Mouse (Mus musculus): ENCODE results near the gene Dennd1b.

DNA sequence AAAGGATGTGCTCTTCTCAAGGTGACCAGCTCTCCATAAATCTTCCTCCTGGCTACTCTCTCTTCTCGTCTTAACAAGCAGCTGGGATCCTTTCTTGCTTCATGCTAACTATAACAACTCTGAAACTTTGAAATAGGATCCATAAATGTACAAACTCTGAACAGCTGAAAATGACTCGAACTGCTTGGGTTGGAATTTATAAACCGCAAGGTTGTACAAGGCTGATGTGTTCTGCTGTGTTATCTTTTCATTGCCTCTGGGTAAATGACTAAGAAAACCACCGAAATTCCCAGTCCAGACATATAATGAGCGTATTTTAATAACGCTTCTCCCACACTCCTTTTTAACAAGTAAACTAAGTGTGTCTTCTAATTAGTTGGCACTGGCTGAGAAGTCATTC lies 27.1 kb upstream of the Dennd1b start:
- TF ChIP-seq MYC (IDR thresholded peaks at IDR 0.05; ENCODE audit: low read depth, low read length), result no peak
- TF ChIP-seq CTCF (conservative IDR thresholded peaks at IDR 0.05 in 1 of 2, IDR thresholded peaks at IDR 0.05 in 1 of 2; ENCODE audit: low read depth in 2 of 2, low read length in 2 of 2), result no peak
- TF ChIP-seq POLR2A (IDR thresholded peaks at IDR 0.05; ENCODE audit: low read depth, low read length), result no peak
- TF ChIP-seq JUN (IDR thresholded peaks at IDR 0.05; ENCODE audit: insufficient read depth, low read depth, low read length), result no peak
- no peak for TF ChIP-seq PAX5 (IDR thresholded peaks at IDR 0.05; ENCODE audit: low read length)
- TF ChIP-seq SMC3 (IDR thresholded peaks at IDR 0.05; ENCODE audit: low read depth, low read length), result no peak
- no peak for TF ChIP-seq MEF2A (IDR thresholded peaks at IDR 0.05; ENCODE audit: borderline replicate concordance, low read depth, low read length)
- no peak for TF ChIP-seq NELFE (IDR thresholded peaks at IDR 0.05; ENCODE audit: low read depth, low read length)
- TF ChIP-seq HCFC1 (IDR thresholded peaks at IDR 0.05; ENCODE audit: low read depth, low read length), result no peak
- no peak for TF ChIP-seq EP300 (IDR thresholded peaks at IDR 0.05; ENCODE audit: low read length)
- TF ChIP-seq USF2 (conservative IDR thresholded peaks at IDR 0.05; ENCODE audit: low read depth, low read length), result no peak
- TF ChIP-seq ZC3H11A (IDR thresholded peaks at IDR 0.05; ENCODE audit: low read depth, low read length), result no peak
- no peak for TF ChIP-seq TCF12 (IDR thresholded peaks at IDR 0.05; ENCODE audit: low read depth, low read length)
